Mouse (Mus musculus): Measurements from ENCODE around the gene Rptor.

Rptor gene

DNA sequence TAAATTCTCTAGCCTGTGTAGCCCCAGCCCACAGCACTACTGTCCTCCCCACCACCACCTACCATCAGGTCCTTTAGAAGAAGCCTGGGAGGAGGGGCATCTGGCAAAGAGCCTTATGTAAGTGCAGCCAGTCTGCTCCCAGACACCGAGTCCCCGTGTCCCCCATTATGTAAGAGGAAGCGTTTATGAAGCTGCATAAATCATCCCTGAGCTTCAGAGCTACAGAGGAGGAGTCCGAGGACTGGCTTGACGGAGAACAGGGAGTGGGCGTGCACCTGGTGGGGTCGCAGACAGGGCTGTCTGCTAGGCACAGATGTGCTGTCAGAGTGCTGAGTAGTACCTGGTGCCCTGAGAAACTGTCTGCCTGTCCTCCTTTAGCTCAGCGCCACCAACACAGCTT, 208.3 kb downstream of the Rptor start:
- no peak for DNase-seq (ENCODE audit: low read depth, low spot score)

DNA sequence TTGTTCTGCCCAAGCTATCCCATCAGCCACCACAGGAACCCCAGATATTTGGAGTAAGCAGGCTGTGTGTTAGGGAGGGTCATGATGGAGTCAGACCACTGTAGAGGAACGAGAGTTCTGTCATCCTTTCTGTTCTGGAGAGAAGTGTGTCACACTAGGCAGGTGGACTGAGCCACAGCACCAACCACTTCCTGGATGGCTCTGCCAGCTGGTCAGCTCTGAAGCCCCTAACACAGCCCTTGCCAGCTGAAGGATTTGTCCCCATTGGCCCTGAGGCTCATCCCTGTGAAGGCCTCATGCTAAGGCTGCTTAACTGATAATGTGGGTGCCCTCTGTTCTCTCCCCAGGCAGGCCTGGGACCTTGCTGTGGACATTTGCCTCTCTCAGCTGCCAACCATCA, 208.9 kb downstream of the Rptor start:
- no peak for DNase-seq (ENCODE audit: low read depth, low spot score)

DNA sequence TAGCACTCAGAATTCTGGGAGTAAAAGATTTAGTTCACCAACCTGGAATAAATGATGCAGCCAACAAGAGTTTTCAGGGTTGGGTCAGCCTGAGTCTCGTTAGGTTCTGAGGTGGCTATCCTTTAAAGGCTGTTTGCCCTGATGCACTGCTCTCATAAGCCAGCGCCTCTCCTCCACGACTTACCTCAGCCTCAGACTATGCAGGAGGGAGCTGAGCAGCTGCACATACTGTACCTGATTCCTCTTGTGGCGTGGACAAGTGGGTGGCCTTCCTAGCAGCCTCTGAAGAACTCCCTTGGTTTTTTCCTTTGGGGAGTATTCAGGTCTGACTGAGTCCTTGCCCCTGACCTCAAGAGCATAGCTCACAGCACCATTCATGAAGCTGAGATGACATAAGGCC, 209.4 kb downstream of the Rptor start:
- DNase-seq (ENCODE audit: low read depth, low spot score): no peak

DNA sequence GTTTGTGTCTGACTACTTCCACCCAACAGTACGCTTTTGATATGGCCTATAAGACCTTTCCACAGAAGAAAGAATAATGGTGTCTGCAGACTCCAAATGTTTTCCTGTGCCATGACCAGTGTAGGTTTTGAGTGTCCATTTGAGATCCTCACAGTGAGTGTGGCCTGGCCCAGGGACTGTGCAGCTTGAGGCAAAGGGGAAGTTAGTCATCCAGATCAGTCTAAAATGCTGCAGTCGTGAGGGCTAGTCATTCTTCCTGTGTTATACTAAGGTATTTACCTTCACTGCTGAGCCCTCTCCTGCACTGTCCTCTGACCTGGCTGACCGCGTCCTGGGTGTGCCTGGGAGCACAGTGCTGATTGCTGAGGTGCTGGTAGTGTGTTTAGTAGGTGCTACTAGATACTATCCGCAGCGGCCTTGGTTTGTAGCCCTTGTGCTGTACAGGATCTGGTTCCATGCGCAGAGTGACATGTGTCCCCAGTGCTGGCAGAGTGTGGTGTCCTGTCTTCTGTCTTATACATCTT, 211.4 kb downstream of the Rptor start:
- DNase-seq (ENCODE audit: low read depth, low spot score): no peak

DNA sequence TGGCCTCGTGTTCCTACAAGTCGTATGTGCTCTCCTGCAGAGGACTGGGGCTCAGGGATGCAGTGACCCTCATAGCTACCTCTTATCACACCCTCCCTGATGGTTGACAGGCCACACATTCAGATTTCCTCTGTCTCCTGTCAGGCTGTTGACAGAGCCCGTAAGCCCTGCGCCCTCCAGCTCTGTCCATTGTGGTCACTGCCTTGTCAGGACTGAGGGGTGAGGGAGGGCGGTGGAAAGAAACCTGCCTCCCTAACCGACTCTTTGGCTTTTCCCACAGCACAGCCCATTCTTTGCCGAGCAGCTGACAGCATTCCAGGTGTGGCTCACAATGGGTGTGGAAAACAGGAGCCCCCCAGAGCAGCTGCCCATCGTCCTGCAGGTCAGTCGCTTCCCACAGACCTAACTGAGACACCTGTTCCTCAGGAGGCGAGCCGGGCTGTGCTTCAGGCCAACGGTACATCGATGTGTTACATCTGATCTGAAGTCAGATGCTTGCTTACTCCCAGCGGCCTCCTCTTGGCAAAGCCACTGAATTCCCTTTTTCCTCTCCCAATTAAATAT, 214.2 kb downstream of the Rptor start:
- DNase-seq (ENCODE audit: low read depth, low spot score): no peak

DNA sequence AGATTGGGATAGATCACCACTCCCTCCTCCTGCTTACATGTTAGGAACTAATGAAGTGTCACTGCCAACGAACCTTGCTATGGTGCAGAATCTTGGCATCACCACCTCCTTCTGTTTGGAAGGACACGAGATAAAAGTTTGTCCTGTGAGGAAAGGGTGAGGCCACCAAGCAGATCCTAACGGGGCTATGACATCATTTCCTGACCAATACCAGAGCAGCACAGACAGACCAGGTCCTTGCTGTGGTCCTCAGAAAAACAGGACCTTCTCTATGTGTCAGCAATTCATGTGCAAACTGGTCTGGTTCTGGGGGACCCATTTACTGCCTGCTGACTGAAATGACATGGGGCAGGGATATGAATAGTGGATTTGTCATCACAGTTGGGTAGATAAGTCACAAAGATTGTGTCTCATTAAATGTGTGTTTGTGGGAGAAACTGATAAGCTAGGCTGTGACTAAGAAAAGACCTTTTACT, 214.7 kb downstream of the Rptor start:
- no peak for DNase-seq (ENCODE audit: low read depth, low spot score)

DNA sequence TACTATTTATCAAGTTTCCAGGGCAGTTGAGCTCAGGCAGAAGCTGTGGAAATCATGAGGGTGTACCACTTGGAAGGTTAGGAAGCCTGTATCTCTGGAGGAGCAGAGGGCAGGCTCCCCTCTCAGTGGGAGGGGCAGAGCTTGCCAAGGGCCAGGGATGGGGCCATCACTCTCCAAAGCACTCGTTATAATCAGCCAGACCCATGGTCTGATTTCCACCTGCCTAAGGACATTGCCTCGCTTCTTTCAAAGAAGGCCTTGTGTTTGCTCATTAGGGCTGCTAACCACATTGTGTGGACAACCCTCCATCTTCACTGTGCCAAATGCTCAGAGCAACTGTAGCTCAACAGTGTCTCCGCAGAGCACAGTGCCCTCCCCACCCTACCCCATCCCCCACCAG, 215.2 kb downstream of the Rptor start:
- no peak for DNase-seq (ENCODE audit: low read depth, low spot score)

DNA sequence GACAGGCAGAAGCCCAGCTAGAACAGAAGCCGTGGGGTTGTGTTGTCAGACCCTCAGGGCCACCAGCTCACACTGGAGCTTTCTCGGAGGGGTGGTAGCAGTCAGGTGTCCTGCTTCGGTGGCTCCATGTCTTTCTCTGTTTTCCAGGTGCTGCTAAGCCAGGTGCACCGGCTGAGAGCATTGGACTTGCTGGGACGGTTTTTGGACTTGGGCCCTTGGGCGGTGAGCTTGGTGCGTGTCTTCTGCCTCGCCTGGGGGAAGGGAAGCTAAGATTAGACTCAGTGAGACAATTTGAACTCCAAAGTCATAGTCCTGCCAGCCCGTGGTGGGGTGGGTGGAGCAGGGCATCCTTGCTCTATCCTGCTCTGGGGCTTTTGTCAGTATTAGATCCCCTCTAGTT, 218.8 kb downstream of the Rptor start:
- DNase-seq (ENCODE audit: low read depth, low spot score): no peak

DNA sequence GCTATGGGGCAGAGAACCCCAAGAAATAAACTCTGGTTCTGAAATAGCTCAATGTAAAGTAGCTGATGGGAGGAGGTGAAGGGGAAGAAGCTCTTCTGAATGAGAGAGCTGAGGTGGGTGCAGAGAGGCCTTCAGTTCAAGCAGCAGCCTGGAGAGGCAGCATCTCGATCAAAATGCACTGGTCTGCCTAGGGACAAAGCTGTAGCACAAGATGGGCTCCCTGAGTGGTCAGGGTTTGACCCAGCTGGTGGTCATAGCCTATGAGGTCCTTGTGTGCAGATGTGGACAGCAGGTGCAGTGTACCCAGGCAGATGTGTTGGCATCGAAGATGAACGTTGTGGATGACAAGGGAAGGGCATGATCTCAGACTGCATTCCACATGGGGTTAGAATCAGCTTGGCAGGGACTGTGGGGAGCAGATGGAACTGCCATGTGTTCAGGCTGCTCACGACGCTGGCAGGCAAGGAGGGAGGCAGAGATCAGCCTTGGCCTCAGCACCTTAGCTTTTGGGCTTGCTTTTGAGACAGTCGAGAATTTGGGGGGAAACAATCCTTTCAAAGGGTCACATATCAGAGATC, 221.5 kb downstream of the Rptor start:
- no peak for DNase-seq (ENCODE audit: low read depth, low spot score)

DNA sequence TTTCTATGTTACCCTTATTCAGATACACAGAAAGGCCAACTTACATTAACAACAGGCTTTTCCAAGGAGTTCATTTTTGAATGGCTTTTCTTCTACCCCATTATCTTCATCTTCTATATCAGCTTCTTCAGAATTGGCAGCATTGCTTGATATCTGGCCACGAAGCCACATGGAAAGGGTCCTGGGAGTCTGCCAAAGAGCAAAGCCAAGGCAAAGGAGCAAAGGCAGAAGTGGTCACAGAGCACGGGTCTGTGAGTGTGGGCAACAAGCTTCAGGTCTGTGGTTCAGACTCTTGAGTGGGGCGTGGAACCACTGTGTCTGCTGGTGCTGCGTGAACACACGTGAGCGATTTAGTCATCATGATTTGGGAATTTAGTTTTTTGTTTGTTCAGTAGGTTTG, 223.1 kb downstream of the Rptor start:
- no peak for DNase-seq (ENCODE audit: low read depth, low spot score)

DNA sequence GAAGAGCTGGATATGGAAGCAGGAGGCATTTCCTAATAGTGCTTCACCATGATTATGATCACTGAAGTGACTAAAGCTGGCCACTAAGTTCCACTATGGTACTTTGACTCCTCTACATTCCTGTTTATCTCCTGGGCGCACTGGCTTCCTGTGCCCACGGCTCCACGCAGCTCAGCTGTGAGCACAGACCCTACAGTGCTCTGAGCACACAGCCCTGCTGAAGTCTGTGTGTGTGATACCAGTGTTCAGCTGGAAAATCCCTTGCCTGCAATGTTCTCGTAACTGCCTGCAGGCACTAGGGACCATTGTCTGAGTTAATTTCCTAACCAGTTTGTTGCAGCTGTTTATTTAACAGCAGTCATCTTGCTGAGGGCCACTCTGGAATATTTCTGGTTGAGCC, 223.5 kb downstream of the Rptor start:
- DNase-seq (ENCODE audit: low read depth, low spot score): no peak

DNA sequence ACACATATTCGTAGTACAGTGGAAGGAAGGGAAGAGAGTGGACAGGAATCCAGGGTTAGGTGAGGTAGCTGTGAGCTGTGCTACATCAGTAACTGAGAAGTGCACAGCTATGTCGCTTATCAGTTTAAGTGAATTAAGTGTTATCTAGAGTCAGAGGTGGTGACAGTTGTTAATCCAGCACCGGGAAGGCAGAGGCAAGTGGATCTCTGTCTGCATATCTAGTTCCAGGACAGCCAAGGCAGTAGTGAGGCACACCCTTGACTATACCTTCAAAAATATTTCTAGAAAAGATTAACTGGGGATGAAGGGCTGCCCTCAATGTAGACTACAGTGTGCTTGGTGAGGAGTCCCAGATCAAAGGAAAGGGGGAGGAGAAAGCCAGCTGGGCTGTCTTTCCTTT, 226.4 kb downstream of the Rptor start:
- no peak for DNase-seq (ENCODE audit: low read depth, low spot score)

DNA sequence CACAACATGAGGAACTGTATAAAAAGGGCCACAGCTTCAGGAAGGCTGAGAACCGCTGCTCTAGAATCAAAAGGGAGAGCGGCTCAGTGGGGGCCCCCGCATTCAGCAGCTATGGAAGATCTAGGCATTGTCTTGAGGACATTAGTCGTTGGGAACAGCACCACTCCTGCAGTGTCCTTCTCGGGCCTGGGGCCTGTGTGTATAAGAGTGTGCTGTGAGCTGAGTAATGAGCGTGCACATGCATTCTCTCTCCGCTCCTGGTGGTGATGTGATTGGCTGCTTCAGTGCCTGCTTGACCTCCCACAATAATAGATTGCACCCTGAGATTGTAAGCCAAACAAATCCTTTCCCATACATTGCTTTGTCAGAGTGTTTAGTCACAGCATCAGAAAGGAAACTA, 229.0 kb downstream of the Rptor start:
- no peak for DNase-seq (ENCODE audit: low read depth, low spot score)

DNA sequence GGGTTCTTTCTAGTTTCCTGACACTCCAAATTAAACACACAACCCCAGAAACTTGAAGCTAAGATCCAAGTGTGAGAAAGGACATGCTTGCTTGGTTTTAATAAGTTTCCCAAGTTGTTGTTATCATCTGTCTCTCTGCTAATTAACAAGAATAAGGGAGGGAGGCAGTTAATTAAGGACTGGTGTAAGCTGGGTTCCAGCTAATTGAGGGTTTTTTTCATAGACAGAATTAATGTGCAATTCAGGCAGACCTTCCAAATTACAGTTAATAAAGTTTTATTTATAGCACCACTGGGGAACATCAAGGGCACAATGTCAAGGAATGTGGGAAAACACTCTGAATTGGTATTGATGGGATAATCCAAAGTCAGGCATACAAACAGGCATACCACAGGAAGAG, 230.6 kb downstream of the Rptor start:
- no peak for DNase-seq (ENCODE audit: low read depth, low spot score)

DNA sequence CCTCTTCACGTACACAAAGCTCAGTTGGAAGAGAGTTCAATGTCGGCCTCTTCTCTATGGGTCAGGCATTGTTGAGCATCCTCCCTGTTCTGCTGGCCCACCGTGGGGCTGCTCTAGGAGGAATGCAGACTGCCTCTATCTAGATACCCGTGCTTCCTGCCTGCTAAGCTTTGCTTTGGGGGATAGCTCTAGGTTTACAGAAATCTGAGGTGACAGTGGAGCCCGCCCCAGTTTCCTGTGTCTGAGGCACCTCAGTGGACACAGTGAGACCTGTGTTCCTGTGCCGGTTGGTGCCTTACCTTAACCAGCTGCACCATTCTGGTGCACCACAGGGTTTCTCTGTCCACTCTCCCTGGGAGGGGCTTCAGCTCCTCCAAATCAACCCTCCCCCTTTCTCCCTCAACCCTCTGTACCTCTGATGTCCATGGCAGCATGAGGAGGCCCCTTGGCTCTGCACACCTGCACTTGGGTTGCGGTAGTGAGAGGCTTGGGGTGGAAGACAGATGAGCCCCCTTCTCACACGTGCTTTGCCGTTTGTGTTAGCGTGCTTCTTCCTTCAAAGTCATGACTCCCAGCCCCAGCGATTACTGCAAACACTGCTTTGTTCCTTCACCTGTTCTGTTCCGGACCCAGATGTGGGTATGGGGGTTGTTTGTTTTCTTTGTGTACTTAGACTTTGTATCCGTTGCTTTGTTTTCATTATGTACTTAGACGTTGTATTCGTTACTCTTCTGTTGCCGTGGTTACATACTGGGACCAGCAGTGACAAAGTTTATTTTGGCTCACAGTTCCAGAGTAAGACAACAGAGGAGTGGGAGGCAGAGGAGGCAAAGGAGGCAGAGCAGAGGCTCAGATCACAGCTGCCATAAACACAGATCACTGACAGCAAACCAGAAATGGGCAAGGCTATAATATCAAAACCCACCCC, 231.4 kb downstream of the Rptor start:
- peak; percentile 17 for DNase-seq (ENCODE audit: low read depth, low spot score)

DNA sequence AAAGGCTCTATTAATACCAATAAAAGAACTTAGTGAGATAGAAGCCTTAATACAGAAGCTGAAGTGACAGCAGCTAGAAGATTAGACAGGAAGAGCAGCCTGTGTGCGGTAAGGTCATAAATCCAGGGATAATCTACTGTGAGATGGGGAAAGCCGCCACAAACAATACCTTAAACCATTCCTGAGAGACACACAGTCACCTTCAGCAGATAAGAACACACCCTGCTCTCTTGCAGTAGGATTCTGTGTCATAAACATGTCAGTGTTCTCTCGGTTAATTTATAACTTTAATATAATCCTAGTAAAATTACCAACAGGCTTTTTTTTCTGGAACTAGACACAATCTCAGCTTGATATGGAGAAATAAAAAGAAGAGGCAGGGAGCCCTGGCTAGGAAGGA, 233.6 kb downstream of the Rptor start:
- DNase-seq (ENCODE audit: low read depth, low spot score): no peak

DNA sequence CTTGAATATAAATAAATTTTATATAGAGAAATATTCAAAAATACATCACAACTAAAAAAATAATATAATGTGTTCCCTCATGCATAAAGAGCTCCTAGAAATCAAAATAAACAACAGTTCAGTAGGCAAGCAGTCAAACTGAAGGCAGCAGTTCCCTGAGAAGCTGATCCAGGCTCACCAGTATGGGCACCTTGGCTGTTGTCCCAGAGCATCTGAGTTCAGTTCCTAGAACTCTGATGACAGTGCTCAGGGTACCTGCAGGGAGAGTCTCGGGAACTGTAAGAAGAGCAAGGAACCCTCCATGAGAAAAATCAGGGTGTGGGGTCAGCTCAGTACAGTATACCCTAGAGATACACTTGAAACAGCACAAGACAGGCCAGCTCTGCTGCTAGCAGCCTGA, 235.1 kb downstream of the Rptor start:
- DNase-seq (ENCODE audit: low read depth, low spot score): no peak

DNA sequence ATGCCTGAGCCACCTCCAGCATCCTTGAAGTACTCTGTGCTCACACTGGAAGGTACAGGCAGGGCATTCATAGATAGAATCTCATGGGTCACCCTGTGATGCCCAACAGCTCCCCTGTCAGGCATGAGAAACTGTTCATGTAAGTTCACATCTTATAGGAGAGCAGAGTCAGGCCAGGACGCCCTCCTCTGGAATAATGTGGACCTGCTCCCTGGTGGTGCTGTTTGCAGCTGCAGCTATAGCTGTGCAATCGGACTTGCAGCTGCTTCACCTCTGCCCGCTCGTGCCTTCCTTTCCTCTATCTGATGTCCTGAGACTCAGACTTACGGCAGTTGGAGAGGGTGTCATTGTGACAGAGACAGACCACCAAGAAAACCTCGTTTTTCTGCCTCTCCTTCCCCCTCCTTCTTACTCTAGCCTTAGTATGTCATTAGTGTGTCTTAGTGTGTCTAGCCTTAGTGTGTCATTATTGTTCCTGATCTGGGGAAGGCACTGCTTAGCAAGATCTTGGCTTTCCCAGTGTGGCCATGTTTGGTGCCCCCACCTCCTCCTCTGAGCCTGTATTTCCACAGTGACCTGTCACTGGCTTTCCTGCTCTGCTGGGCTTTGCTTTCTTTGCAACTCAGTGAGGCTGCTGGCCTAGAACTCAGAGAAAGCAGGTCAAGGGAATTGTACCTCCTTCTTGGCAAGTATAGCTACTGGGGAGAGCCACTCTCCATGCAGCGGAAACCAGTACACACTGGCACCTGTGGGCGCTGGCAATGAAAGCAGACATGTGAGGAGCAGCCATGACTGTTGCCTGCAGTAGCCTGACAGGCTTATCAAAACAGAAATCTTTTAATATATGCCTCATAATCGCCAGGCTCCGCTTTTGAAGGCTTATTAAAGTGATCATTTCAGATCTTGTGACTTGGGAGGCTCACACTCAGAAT, 237.0 kb downstream of the Rptor start:
- no peak for DNase-seq (ENCODE audit: low read depth, low spot score)

DNA sequence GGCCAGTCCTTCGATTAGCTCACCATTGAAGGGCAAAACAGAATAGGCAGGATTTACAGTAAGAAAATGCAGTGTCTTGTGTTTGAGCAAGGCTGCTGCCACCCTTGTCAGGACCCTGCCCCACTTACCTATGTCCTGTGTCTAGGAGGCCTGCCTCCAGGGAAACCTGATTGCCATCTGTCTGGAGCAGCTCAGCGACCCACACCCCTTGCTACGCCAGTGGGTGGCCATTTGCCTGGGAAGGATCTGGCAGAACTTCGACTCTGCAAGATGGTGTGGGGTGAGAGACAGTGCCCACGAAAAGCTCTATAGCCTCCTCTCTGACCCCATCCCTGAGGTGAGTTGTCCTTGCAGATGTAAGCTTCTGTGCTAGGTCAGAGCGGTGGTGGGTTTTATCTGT, 243.9 kb downstream of the Rptor start:
- DNase-seq (ENCODE audit: low read depth, low spot score): no peak

DNA sequence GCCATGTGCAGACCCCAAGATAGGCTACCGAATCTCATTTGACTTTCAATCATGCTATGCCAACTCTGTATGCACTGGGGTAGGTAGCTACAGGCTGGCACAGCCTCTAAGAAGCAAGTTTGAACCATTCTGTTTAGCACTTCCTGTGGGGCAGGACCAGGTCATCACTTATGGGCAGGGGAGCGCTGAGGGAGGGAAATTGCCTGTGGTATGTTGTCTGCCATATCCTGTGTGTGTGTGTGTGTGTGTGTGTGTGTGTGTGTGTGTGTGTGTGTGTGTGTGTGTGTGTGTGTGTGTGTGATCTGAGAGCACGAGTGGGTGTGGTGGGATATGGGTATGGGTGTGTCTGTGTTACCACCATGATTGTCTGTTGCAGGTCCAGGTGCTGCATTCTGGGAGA, 244.4 kb downstream of the Rptor start:
- peak; percentile 29 for DNase-seq (ENCODE audit: low read depth, low spot score)

DNA sequence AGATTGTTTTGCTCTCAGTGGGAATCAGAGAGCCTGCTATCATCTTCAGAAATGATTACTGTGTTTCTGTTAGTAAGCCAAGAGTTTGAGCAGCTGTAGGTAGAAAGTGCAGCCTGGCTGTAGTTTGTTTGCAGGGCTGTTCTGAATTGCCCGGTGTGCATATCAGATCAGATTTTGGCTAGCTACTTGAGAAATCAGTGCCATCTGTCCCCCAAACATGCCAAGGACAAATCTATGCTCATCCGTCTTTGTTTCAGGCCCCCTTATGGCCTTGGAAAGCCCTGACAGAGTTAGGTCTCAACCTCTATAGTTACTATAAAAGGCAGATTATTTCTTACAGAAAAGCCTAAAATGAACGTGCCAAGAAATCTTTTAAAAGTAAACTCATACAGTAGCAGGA, 244.9 kb downstream of the Rptor start:
- DNase-seq (ENCODE audit: low read depth, low spot score): no peak

DNA sequence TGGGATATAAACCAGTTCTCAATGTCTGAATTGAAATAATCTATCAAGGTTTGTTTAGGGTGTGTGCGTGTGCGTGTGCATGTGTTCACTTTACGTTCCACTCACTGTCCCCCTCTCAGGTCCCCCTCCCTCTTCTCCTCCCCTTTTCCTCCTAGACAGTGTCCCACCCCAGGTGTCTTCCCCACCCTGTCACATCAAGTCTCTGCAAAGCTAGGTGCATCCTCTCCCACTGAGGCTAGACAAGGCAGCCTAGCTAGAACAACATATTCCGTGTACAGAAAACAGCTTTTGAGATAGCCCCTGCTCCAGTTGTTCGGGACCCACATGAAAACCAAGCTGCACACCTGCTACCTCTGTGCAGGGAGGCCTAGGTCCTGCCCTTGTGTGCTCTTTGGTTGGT, 245.5 kb downstream of the Rptor start:
- DNase-seq (ENCODE audit: low read depth, low spot score): no peak

Data from CD4-positive, CD25-positive, alpha-beta regulatory T cell, adult 2 months (primary cell).